Mouse (Mus musculus) midbrain, embryonic 16.5 days (tissue): Measurements from ENCODE around the gene Smox. TPM values are rescaled to one million over a fixed set of nuclear protein-coding genes. Genes with fewer than 3 reads are reported as not detected.
"Not testable (repeated sequence)": the region's sequence is repeated elsewhere in the genome, so short reads cannot be mapped to it uniquely, and the experiment has no call there.

ENCODE experiments used
- ATAC-seq: fragments of 200-750 bp; cut with Nextera tagmentation; 2 replicates; pipeline ENCODE4 v1.8.0; 2017; ENCODE audit warnings: moderate TSS enrichment
- H3K27ac ChIP-seq: fragments of 300-500 bp; sonication (generic); 2 replicates; pipeline ENCODE4 v1.5.1; 2014; ENCODE audit warnings: mild to moderate bottlenecking, low read length, mixed read lengths
- H3K27me3 ChIP-seq: fragments of 300-500 bp; sonication (generic); 2 replicates; pipeline ENCODE4 v1.6.1; 2014; ENCODE audit warnings: low read depth, low read length, mixed read lengths; ENCODE audit not compliant: control insufficient read depth, insufficient read depth
- H3K36me3 ChIP-seq: fragments of 300-500 bp; sonication (generic); 2 replicates; pipeline ENCODE4 v1.6.1; 2014; ENCODE audit warnings: mild to moderate bottlenecking, low read length, moderate library complexity, mixed read lengths; ENCODE audit not compliant: control insufficient read depth, insufficient read depth
- H3K4me1 ChIP-seq: fragments of 300-500 bp; sonication (generic); 2 replicates; pipeline ENCODE4 v1.6.1; 2014; ENCODE audit warnings: mild to moderate bottlenecking, low read length, mixed read lengths; ENCODE audit not compliant: control insufficient read depth, insufficient read depth
- H3K4me2 ChIP-seq: fragments of 300-500 bp; sonication (generic); 2 replicates; pipeline ENCODE4 v1.6.1; 2014; ENCODE audit warnings: mild to moderate bottlenecking, low read length, mixed read lengths
- H3K4me3 ChIP-seq: fragments of 300-500 bp; sonication (generic); 2 replicates; pipeline ENCODE4 v1.5.1; 2014; ENCODE audit warnings: low read depth, mild to moderate bottlenecking, low read length, moderate library complexity, mixed read lengths
- H3K9ac ChIP-seq: fragments of 300-500 bp; sonication (generic); 2 replicates; pipeline ENCODE4 v1.6.1; 2014; ENCODE audit warnings: low read depth, low read length, mixed read lengths
- H3K9me3 ChIP-seq: fragments of 300-500 bp; sonication (generic); replicated peaks from 2 replicates; pipeline ENCODE4 v1.6.1; 2014; ENCODE audit warnings: mild to moderate bottlenecking, low read length, mixed read lengths; ENCODE audit not compliant: control insufficient read depth, poor library complexity, severe bottlenecking
- WGBS: fragments of 180-500 bp; shearing (Covaris S2); extraction: QIAGEN DNeasy Blood & Tissue Kit; methylation state at CpG from one replicate; pipeline ENCODE4 v1.1.7; 2014; 5-methylcytosine and 5-hydroxymethylcytosine counted together
- polyA plus RNA-seq: library from polyadenylated mRNA; unstranded; fragments of >200 nt; fragmentation: Nextera tagmentation; extraction: Ambion mirVana; gene quantifications from 2 replicates; pipeline ENCODE4 v1.2.1, GENCODE M21; 2015

The Smox gene
- polyA plus RNA-seq, 1 experiment from 2014 or later: 52.7 TPM

DNA sequence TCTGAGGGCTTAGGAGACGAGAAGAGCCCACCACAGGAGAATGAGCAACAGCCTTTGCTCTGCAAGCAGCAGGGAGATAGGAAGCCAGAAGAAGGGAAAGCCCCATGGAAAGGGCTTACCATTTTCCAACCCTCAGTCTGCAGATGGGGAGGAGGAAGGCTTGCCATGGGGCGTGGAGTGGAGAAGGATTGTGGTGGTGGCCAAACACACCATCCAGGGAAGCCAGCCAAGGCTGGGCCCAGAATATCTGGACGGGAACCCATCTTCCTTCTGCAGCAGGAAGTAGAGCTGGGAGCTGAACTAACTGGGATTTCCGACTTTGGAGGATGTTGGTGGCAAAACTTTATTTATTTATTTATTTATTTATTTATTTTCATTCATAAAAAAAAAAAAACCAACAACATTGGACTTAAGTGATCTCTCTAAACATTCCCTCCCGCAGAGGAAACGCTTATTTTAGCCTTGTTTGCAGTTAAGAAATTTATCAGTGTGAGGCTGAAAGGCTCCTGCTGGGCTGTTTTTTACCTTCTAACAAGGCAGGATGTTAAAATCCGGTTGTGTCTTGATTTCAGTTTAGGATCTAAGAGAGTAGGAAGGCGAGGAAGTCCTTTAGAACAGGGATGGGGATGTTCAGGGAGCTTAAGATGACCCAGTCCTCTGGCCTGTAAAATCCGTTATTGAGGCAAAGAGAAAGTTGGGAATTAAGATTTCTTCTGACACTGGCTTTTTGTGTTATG lies 30.2 kb upstream of the Smox start:
- Histone ChIP-seq H3K36me3 (no peaks in the 10 kb centered on the region), H3K4me1 (no peaks in the 10 kb centered on the region), H3K27ac (no peak overlapping the region), H3K9me3 (no peaks in the 10 kb centered on the region), H3K4me2 (no peak overlapping the region), H3K27me3 (no peaks in the 10 kb centered on the region), H3K4me3 (no peak overlapping the region), H3K9ac (no peak overlapping the region)
- no peak for ATAC-seq
- 73% methylated on average over 9 of the region's 9 CpGs for WGBS

- Histone ChIP-seq H3K4me3 (no peak overlapping the region), H3K27ac (no peak overlapping the region), H3K4me2 (no peak overlapping the region), H3K9ac (no peak overlapping the region), H3K36me3 (no peaks in the 10 kb centered on the region), H3K27me3 (no peaks in the 10 kb centered on the region), H3K4me1 (no peaks in the 10 kb centered on the region), H3K9me3 (no peaks in the 10 kb centered on the region)
- WGBS: 57% methylated on average over 4 of the region's 4 CpGs
- no peak for ATAC-seq
Observed at GRCm38 (mm10) chr2:131462991-131463390, 28.3 kb upstream of the Smox start.

DNA sequence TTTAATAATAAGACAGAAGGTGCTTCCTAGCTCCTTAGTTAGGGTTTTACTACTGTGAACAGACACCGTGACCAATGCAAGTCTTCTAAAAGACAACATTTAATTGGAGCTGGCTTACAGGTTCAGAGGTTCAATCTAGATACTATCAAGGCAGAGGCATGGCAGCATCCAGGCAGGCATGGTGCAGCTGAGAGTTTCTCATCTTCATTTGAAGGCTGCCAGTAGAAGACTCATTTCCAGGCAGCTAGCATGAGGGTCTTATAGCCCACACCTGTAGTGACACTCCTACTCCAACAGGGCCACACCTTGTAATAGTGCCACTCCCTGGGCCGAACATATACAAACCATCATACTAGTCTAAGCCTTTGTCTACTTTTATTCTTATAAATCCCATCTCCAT lies 27.1 kb upstream of the Smox start:
- Histone ChIP-seq H3K9me3 (no peaks in the 10 kb centered on the region), H3K9ac (no peak overlapping the region), H3K4me3 (no peak overlapping the region), H3K27me3 (no peaks in the 10 kb centered on the region), H3K4me2 (no peak overlapping the region), H3K27ac (no peak overlapping the region), H3K4me1 (no peaks in the 10 kb centered on the region), H3K36me3 (no peaks in the 10 kb centered on the region)
- WGBS: 96% methylated on average over 2 of the region's 2 CpGs
- no peak for ATAC-seq

DNA sequence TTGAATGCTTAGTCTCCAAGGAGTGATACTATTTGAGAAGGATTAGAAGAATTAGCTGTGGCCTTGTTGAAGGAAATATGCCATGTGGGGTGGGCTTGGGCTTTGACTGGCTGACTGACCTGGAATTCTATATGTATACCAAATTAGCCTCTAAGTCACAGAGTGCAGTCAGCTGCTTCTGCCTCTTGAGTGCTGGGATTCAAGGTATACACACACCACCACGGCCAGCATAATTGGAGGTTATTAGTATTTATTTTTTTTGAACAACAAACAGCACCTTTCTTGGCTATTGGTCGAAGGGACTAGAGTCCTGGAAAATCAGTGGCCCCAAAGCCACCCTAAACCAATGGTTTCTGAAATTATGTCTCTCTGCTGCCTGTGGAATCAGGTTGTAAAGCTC lies 24.6 kb upstream of the Smox start:
- Histone ChIP-seq H3K4me3 (no peak overlapping the region), H3K36me3 (no peaks in the 10 kb centered on the region), H3K27me3 (no peaks in the 10 kb centered on the region), H3K4me1 (no peaks in the 10 kb centered on the region), H3K9me3 (no peaks in the 10 kb centered on the region), H3K27ac (no peak overlapping the region), H3K9ac (no peak overlapping the region), H3K4me2 (no peak overlapping the region)
- WGBS: 77% methylated on average over 2 of the region's 2 CpGs
- ATAC-seq: no peak

DNA sequence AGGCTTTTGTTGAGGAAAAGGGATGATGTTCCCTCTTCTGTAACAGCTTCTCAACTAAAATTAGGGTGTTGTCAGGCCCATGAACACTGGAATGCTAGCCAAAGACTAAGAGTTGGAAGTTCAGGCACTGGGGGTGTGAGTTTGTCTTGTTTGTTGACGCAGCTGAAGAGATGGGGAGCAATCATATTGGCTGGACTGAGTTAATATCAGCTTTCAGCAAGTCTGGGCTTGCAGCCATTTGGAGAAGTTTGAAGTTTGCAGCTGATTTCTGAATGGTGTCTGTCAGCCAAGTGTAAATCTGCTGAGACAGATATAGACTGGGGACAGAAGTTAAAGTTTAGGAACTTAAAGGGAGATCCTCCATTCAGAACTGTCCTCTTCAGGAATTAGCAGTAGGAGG lies 21.4 kb upstream of the Smox start:
- Histone ChIP-seq H3K9ac (no peak overlapping the region), H3K36me3 (no peaks in the 10 kb centered on the region), H3K4me1 (no peaks in the 10 kb centered on the region), H3K4me2 (no peak overlapping the region), H3K27me3 (no peaks in the 10 kb centered on the region), H3K9me3 (no peaks in the 10 kb centered on the region), H3K4me3 (no peak overlapping the region), H3K27ac (no peak overlapping the region)
- WGBS: 64% methylated on average over 1 of the region's 1 CpGs
- no peak for ATAC-seq

DNA sequence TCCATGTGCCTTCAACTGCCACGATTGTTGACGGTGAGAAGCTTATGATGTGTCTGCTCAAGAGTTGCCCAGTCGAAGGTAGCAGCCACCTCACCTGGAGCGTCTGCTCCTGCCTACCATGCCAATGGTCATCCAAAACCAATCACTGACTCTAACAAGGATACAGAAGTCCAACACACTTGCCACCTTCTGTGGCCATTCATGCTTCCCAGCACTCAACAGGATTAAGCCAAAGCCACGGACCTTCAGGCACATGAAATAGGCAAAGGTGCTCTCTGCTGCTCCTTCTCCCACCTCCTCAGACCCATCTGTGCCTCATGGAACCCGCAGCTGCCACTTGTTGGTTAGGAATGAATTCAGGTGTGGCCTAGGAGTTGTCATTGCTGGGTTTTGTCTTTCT lies 17.5 kb upstream of the Smox start:
- Histone ChIP-seq H3K36me3 (no peaks in the 10 kb centered on the region), H3K9ac (no peak overlapping the region), H3K4me2 (no peak overlapping the region), H3K27me3 (no peaks in the 10 kb centered on the region), H3K4me3 (no peak overlapping the region), H3K4me1 (no peaks in the 10 kb centered on the region), H3K27ac (no peak overlapping the region), H3K9me3 (no peaks in the 10 kb centered on the region)
- ATAC-seq: no peak
- WGBS: 83% methylated on average over 6 of the region's 6 CpGs

DNA sequence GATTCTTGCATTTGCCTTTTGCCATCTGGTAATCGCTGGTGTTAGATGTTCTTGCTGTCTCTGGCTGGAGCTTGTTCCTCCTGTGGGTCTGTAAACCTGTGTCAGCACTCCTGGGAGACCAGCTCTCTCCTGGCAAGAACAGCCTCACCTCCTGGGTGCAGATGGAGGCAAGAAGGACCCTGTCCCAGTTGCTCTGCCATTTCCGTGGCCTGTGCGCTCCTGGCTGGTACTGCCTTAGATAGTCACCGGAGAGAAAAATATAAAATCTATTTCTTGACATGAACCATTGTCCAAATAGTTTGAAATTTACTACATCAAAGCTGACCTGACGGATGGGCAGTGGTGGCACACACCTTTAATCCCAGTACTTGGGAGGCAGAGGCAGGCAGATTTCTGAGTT lies 14.2 kb upstream of the Smox start:
- ATAC-seq: not testable (repeated sequence)

DNA sequence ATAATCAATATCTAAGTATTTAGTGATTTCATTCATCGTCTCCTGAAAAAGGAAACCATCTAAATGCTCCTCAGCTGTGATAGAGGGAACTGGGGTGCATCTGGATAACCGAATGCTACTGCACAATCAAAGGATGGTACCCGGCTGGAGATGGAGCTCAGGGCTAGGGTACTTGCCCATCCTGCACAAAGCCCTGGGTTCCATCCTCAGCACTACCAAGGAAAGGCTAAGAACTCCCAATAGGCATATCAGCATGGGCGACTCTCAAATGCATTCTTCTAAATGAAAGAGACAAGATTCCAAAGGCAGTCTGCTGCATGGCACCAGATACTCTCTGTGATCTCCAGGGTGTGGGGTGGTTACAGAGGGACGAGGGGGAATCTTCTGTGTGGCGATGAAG lies 13.4 kb upstream of the Smox start:
- Histone ChIP-seq H3K4me3 (no peak overlapping the region), H3K9ac (no peak overlapping the region), H3K36me3 (no peaks in the 10 kb centered on the region), H3K4me2 (no peak overlapping the region), H3K27me3 (no peaks in the 10 kb centered on the region), H3K9me3 (no peaks in the 10 kb centered on the region), H3K4me1 (no peaks in the 10 kb centered on the region), H3K27ac (no peak overlapping the region)
- no peak for ATAC-seq
- WGBS: 94% methylated on average over 6 of the region's 6 CpGs

More for the DNA sequence above, 14.2 kb upstream of the Smox start:
- H3K9me3 ChIP-seq, H3K4me2 ChIP-seq, H3K27me3 ChIP-seq, H3K27ac ChIP-seq, H3K4me3 ChIP-seq, H3K4me1 ChIP-seq, H3K9ac ChIP-seq, H3K36me3 ChIP-seq: not testable (repeated sequence)
- 93% methylated on average over 5 of the region's 5 CpGs for WGBS

GRCm38 (mm10) chr2:131478349-131478748 lies 12.9 kb upstream of the Smox start:
- no peak overlapping the region for H3K27ac ChIP-seq
- ATAC-seq: no peak
- H3K36me3 ChIP-seq: no peaks in the 10 kb centered on the region
- H3K27me3 ChIP-seq: no peaks in the 10 kb centered on the region
- H3K4me2 ChIP-seq: no peak overlapping the region
- no peak overlapping the region for H3K4me3 ChIP-seq
- 84% methylated on average over 8 of the region's 8 CpGs for WGBS
- H3K9me3 ChIP-seq: no peaks in the 10 kb centered on the region
- no peaks in the 10 kb centered on the region for H3K4me1 ChIP-seq
- no peak overlapping the region for H3K9ac ChIP-seq
